Mouse (Mus musculus) cerebellum, adult 18-20 months (tissue): ENCODE measurements at regions not wholly inside any gene's neighbourhood (a gene's known extent, or its start where the extent isn't known, plus 50 kb on each side); places are given as distances from the start of the nearest gene placed in this dataset.
"Not testable (repeated sequence)": the region's sequence is repeated elsewhere in the genome, so short reads cannot be mapped to it uniquely, and the experiment has no call there.

Experiments
- DNase-seq, 2 experiments: peaks; one replicate each; pipeline ENCODE4 v3.0.0; 2021

DNA sequence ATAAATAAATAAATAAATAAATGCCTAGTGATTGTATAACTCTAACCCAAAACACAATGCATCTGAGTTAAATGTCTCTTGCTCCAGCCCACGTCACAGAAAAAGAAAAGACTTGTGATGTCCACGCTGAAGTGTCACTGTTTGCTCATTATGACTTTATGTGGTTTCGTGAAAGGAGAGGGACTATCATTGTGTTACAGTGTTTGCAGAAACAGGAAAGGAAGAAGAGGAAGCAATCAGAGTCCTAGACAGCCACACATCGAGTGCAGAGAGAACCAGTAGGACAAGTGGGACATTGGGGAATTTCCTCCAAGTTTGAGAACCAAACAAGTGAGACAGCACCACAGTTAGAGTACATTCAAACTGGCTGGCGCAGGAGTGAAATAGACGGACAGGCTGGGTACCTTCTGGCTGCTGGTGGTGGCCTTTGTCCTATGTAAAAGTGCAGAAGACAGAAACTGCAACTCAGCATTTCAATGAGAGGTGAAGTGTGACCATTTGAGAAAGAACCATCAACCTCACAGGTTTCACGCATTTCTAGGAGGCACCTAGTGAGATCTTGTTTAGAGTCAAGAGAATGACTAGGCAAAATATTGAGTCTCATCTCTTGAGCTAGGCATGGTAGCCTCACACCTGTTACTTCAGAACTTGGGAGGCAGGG is 59.6 kb downstream of the Fasl start:
- DNase-seq, result no peak

GRCm38 (mm10) chr1:161727357-161727756 is 60.9 kb downstream of the Fasl start:
- DNase-seq, result not testable (repeated sequence)

- DNase-seq, result not testable (repeated sequence)
Measured at GRCm38 (mm10) chr1:161726098-161726497, 62.2 kb downstream of the Fasl start.

GRCm38 (mm10) chr1:161719876-161720275 is 68.4 kb downstream of the Fasl start:
- DNase-seq, result no peak

GRCm38 (mm10) chr1:161718254-161718653 is 70.0 kb downstream of the Fasl start:
- no peak for DNase-seq

GRCm38 (mm10) chr1:161712918-161713317 is 75.4 kb downstream of the Fasl start:
- peak; percentile 9 to 26 for DNase-seq

- DNase-seq, result no peak
Measured at GRCm38 (mm10) chr1:161712283-161712682, 76.0 kb downstream of the Fasl start.

- no peak for DNase-seq
Measured at GRCm38 (mm10) chr1:161707049-161707448, 81.2 kb downstream of the Fasl start.

DNA sequence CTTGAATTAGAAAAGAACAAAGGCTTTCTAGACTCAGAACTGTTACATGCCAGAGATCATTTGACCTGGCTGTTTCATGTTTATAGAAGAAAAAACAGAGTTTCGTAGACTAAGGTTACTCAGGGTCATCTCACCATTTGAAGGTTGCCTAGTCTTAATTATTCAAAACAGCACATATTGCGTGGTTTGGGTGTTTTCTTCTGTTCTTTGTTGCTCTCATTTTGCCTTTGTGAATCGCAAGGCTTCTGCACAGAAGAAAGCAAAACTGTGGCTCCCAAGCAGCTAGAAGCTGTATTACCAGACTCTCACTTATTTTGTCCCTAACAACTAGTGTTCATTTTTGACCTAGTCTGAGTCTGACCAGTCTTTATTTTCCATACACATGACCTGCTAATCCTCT is 83.3 kb downstream of the Fasl start:
- no peak for DNase-seq

DNA sequence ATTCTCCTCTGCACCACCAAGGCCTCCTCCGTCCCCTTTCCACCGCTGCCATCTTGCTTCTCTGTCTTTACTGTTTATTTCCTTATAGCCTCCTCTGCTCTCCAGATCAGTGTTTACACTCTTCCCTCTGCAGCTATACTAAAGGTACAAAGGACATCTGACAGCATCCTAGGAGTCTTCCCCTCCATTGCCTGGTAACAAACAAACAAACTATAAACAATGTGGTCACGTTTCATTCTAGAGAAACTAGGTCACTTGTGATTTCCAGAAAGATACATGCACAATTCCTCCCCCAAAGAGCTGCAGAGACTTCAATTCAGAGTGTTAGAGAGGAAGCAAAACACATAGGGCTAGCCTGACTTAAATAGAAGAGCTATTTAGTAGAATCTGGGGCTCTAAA is 83.8 kb downstream of the Fasl start:
- DNase-seq, result no peak

- DNase-seq, result no peak
Measured at GRCm38 (mm10) chr1:161695886-161696285, 92.4 kb downstream of the Fasl start.

DNA sequence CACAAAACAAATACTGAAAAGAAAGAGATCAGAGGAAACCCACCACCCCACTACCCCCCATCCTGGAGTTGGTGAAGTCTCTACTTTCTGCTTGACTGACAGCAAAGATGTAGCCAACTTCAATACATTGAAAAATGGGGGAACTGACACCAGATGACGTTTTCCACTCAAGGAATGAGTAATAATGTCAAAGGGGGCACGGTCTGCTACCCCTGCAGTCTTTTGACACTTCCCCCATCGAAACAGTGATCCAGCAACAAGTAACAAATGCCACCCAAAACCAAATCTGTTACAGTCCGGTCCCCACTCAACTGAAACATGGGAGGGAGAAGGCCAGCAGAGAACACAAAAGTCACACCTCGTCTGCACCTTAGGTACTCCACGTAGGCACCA is 94.5 kb downstream of the Fasl start:
- DNase-seq, result no peak

- no peak for DNase-seq
Measured at GRCm38 (mm10) chr1:161692836-161693767, 95.2 kb downstream of the Fasl start.

- DNase-seq, result no peak
Measured at GRCm38 (mm10) chr1:161688946-161689345, 99.3 kb downstream of the Fasl start.

DNA sequence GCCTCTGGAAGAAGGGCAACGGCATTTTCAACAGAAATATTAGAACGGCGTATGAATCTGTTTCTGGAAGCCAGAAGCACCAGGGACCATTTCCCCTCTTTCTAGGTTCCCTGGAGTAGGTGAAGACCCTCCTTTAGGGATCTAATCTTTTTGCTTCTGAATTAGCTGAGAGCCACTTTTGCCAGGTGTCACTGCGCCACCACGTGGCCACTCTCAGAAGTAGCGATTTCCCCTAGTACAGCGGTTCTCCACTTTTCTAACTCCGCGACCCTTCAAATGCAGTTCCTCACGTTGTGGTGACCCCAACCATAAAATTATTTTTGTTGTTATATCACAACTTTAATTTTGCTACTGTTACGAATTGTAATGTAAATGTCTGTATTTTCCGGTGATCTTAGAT is 100.7 kb downstream of the Fasl start:
- DNase-seq, result peak; percentile 7 to 45

DNA sequence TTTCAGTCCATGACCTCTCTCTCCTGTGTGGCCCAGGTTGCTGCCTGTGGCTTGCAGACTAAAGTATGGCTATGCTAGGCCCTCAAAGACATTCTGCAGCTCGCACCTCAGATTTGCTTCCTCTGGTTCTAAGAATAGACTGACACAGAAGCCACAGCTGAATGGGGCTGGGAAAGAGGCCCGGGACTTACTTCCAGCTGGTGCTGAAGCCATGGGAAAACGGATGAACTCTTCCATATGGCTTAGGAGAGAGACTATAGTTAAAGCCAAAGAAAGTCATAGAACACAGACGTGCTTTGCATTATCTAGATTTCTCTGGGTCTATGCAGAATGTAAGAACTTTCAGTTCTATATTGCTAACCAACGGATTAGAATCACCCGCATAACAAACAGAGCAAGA is 107.7 kb downstream of the Fasl start:
- no peak for DNase-seq

- DNase-seq, result no peak
Measured at GRCm38 (mm10) chr1:161670937-161671336, 117.4 kb downstream of the Fasl start.

DNA sequence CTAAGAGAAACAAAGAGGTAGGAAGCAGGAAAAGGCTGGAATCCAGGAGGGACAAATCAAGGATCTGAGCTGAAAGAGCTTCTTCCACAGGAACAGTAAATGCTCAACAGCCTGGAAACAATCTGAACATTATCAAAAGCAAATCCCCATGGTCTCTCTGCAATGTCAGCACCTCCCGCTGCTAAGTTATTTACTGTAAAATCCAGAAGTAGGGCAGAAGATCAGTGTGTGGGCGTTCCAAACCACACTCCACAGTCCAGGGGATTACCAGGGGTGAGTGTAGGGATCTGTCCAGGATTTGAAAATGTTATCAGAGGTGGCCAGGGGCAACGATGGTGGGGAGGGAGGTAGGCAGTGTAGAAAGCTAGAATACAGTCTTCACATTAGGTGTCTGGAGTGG is 124.0 kb downstream of the Fasl start:
- DNase-seq, result no peak

DNA sequence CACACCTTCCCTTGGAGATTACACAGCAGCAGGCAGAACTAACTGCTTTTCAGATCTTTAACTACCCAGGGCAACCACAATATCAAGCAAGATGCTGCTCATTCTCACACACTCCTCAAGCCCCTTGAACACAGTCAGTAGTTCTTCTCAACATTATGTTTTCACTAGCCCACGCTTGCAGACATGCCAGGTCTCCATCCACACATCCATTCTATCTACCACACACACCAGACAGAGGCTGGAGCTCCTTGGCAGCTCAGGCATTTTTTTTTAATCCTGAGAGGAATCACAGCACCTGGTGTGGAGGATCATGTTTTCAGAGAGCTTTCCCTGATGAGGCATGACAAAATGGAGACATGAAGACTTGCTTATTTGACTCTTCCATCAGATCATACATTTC is 124.9 kb downstream of the Fasl start:
- DNase-seq, result no peak

DNA sequence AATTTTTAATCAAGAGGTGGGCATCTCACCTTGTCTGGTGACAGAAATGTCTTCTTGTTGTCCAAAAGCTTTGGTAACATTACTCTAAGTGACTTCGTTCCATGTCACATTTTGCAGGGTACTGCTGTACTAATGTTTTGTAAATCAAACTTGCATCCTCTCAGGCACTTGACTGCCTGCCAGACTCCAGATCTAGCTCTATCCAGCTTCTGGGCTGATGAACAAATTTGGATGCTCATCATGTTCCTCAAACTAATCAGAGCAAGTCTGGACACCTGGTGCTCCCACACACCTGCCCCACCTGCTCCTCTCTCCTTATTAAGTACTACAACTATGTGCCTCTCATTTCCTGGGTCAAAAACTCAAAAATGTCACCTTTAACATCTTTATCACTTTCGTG is 126.1 kb downstream of the Fasl start:
- DNase-seq, result peak; percentile 9 to 13

DNA sequence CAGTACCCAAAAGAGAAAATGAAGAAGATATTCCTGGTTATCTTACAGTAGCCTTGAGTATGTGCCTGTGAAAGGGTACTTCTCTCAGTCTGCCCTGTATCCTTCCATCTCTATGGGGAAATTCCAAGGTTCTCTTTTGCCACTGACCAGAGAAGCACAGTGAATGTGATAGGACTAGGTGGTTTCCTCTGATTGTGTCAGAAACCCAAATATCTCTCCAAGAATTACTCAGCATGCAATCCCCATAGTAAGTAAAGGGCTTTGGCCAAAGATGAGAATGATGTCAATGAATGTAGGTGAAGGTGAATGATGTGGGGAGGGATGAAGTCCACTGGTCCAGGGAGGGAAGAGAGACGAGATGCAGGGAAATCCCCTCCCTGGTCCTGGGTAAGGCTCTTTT is 130.8 kb downstream of the Fasl start:
- no peak for DNase-seq

- no peak for DNase-seq
Measured at GRCm38 (mm10) chr1:161649387-161649786, 138.9 kb downstream of the Fasl start.

DNA sequence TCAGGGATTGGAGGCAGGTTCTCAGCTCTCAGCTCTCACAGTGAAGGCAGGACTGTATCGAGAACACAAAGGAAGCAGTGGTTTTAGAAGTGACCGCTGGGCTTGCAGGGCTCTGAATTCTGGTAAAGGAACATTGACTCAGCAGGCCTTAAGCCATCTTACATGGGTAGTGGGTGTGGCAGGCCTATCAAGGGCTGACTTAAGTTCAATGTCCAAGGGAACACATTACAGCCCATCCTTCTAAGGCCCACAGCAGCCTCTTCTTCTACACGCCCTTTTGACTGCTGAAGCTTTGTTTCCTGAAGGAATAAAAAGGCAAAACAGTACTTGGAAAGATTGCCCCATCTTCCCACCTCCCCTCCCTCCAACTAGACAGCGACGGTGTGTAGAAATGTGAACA is 137.6 kb downstream of the Tnfsf18 start:
- no peak for DNase-seq

DNA sequence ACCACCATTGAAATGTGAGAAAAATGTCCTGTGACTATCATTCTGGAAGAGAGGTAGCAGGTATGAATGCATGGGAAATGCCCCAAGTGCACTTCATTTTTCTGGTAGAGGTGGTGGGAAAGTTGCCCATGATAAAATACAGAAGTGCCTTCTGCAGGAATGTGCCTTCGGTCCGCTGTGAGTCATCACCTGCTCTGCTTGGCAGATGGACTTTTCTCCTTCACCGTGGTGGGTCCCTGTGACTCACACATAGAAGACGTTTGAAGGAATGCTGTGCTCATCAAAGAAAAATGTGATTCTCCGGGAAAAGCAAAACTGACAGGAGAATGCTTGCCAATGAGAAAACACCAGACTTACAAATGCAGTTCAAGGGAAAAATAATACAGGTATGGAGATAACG is 126.8 kb downstream of the Tnfsf18 start:
- peak; percentile 12 to 19 for DNase-seq
